Mouse (Mus musculus) 3134 (cell line): ENCODE measurements around the gene H2-DMb1.

Experiments used
- DNase-seq: peaks from one replicate; pipeline ENCODE4 v3.0.0-alpha.2; 2011; ENCODE audit warnings: low spot score; ENCODE audit not compliant: insufficient read length; ENCODE audit errors: extremely low read depth

H2-DMb1 gene

GRCm38 (mm10) chr17:34122188-34122984 lies 30.5 kb upstream of the H2-DMb1 start, which contains the start of gene Brd2:
Gene Brd2, minus strand, starts transcription at chr17:34122634.
- DNase-seq, result peak; percentile 99

DNA sequence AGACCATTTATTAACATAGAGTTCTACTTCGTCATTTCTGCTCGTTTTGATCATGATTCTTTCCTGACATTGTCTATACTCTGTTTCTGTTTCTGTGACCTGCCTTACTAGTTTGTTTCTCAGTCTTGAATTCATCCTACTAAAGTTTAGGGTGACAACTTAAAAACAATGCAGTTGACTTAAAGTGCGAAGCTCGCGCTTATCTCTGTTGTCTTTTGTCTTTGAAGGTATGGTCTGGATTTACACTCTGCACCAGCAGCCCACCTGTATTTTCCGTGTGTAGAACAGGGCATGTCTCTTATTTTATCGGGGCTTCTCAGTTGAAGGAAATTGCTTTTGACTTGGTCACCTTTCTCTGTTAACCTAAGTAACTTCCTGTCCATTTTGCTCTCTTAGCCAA lies 29.8 kb upstream of the H2-DMb1 start:
- no peak for DNase-seq

GRCm38 (mm10) chr17:34123518-34123917 lies 29.4 kb upstream of the H2-DMb1 start:
- DNase-seq, result peak; percentile 60

DNA sequence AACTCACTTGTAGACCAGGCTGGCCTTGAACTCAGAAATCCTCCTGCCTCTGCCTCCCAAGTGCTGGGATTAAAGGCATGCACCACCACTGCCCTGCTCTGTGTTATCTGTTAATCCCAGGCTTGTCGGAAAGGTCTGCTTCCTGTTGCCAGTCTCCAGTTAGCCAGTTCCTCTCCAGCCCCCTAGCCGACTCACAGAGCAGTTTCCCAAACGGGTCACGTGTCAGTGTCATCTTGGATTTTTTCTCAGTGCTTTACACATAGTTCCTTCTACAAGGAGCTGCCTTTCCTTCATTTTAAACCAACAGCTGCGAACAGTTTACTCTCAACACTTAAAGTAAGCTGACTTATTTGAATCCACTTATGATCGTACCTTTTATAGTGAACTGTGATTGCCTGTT lies 28.2 kb upstream of the H2-DMb1 start:
- DNase-seq, result no peak

DNA sequence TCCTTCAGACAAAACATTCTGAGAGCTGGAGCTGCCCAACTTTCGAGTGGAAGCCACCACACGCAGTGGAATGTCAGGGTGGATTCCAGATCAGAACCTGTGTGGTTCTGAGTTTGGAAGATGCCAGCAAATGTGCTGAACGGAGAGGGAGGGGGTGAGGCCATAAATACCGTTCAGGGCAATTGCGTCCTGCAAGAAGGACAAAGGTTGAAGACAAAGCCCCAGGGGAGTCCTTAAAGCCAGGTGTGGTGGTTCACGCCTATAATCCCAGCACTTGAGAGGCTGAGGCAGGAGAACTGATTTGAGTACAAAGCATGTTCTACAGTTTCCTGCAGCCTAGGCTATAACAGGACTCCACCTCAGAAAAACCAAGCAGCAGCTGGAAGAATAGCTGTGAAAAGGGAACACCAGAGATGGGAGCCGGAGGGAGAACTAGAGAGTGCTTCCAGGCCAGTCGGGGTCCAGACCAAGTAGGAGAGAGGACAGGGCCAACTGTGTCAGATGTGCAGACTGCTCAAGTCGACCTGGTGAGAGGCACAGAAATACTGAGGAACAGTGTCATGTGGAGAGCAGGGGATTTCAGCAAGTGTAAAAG lies 25.9 kb upstream of the H2-DMb1 start:
- no peak for DNase-seq

GRCm38 (mm10) chr17:34127475-34127874 lies 25.4 kb upstream of the H2-DMb1 start:
- DNase-seq, result no peak

GRCm38 (mm10) chr17:34128264-34128937 lies 24.5 kb upstream of the H2-DMb1 start:
- no peak for DNase-seq

GRCm38 (mm10) chr17:34128944-34129791 lies 23.7 kb upstream of the H2-DMb1 start:
- no peak for DNase-seq

GRCm38 (mm10) chr17:34130073-34130947 lies 22.6 kb upstream of the H2-DMb1 start:
- no peak for DNase-seq

GRCm38 (mm10) chr17:34131911-34132310 lies 21.0 kb upstream of the H2-DMb1 start:
- DNase-seq, result no peak

GRCm38 (mm10) chr17:34133289-34133688 lies 19.6 kb upstream of the H2-DMb1 start:
- DNase-seq, result no peak

DNA sequence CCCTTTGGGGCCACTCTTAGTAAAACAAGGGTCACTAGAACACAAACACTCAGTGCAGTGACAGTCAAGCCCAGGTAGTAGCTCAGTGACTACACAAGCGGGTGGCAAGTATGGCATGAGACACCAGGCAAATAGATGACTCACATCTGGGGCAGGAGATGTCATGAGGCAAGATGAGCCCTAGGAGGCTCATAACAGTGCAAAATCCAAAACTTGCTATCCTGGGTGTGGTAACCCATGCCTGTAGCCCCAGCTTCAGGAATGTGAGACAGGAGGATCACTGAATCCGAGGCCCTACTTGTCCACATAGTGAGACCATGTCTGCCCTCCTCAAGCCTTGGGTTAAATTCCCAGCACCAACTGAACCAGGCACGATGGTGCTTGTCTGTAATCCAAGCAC lies 18.4 kb upstream of the H2-DMb1 start:
- peak; percentile 55 for DNase-seq

- peak; percentile 96 for DNase-seq
Measured at GRCm38 (mm10) chr17:34135297-34136224, 17.3 kb upstream of the H2-DMb1 start.

DNA sequence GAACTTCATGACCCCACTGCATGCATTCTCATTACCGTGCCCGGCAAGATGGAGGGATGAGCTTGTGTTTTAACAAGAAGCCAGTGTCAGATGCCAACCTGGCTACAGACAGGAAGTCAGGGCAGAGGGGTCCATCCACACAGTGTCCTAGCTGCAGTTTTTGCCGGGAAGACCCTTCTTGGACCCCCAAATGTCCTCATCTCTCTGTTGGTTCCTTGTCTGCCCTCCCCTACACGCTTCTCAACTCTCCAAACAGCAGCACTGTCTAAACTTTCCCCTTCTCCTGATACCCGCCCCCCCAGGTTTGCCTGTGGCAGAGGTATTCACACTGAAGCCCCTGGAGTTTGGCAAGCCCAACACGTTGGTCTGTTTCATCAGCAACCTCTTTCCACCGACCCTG lies 15.3 kb upstream of the H2-DMb1 start:
- DNase-seq, result no peak

GRCm38 (mm10) chr17:34138655-34139054 lies 14.2 kb upstream of the H2-DMb1 start:
- no peak for DNase-seq

DNA sequence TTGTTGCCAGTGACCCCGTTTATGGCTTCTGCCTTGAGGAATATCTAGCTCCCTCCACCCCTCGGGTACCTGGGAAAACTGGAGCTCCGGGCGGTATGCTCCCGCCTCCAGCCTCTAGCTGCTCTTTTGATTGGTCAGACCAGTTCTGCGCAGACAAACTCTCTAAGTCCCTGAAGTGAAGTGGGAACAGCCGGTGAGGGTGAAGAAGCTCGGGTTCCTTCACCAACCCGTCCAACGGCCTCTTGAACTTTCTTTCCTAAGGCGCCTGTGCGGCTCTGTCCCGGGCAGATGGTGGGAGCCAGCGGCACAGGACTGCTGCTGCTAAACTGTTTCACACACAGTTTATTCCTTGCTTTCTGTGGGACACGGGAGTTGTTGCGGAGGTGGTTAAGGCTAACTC lies 13.5 kb upstream of the H2-DMb1 start:
- DNase-seq, result no peak

DNA sequence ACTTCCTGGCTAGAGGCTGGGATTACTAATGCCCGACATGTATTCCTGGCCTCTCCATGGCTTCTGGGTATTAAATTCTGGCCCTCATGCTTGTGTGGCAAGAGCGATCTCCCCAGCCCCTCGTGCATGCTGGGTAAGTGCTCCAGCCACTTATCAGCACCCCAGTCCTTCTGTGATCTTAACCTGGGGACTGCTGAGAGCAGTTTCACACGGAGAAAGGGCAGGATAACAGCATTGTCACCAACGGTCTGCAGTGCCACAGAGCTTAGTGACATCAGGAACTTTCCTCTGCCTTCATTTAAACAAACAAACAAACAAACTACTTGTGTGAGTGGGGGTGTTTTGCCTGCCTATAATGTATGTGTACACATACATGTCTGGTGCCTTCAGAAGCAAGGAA lies 12.6 kb upstream of the H2-DMb1 start:
- no peak for DNase-seq

DNA sequence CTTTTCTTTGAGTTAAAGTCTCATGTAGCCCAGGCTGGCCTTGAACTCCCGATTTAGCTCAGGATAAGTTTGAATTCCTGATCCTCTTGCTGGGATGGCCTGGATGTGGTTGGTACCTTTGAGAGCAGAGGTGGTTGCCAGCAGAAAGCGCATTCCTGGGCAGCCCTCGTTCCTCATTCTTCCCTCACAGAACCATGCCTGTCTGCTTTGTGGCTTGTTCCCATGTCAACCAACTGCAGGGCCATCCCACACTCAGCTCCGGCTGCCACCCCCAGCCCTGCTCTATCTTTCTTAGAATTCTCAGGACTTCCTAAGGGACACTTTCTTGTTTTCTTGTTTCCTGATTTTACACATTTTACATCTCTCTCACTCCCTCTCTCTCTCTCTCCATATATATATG lies 11.4 kb upstream of the H2-DMb1 start:
- DNase-seq, result no peak
